10 mouse cellular contexts compared by ENCODE assay signal in genomic region chr7:80828146-80828860, GRCm38 (mm10). TPM values are rescaled to one million over a fixed set of nuclear protein-coding genes. Genes with fewer than 3 reads are reported as not detected.
DNase-seq lines count a peak whose midpoint lies in the region; ATAC-seq and TF ChIP-seq lines count a peak whose summit lies in the region.
"Had no signal": no experiment of that assay in that cellular context is flagged by ENCODE, and none has a peak within 500 bp of the region (broad histone marks: within the 10 kb centered on the region; RNA-seq: fewer than 3 reads in every experiment).

No protein-coding gene starts in this region.

- H3K4me2 ChIP-seq in forebrain, embryonic 16.5 days (ENCODE audit: low read length), result no peak overlapping the region
- H3K4me2 ChIP-seq: liver, embryonic 13.5 days had no signal

- no peak for TF ChIP-seq CTCF in thymus, adult 2 months (IDR thresholded peaks at IDR 0.05; ENCODE audit: borderline replicate concordance, control insufficient read depth, extremely low read depth, insufficient read depth, low read length, poor library complexity)

- 55% methylated on average over 18 of the region's 18 CpGs for WGBS in thymus, adult 2 months
- 69% methylated on average over 18 of the region's 18 CpGs for WGBS in forebrain, embryonic 16.5 days

- no peak overlapping the region for H3K4me3 ChIP-seq in thymus, adult 2 months (ENCODE audit: control insufficient read depth, insufficient read depth, low read length)
- no peak overlapping the region for H3K4me3 ChIP-seq in forebrain, embryonic 16.5 days (replicated peaks; ENCODE audit: low read length)
- H3K4me3 ChIP-seq: heart, adult 2 months; liver, embryonic 13.5 days had no signal

- H3K27me3 ChIP-seq in thymus, adult 2 months (ENCODE audit: control insufficient read depth, insufficient read depth, low read length), result no peaks in the 10 kb centered on the region
- no peaks in the 10 kb centered on the region for H3K27me3 ChIP-seq in forebrain, embryonic 16.5 days (replicated peaks; ENCODE audit: control insufficient read depth, insufficient read depth, low read length)
- H3K27me3 ChIP-seq: liver, embryonic 13.5 days had no signal

- peak; percentile 32 to 41 for DNase-seq in layer of hippocampus, adult 18-20 months (ENCODE audit: low spot score in 2 of 2)
- DNase-seq in layer of hippocampus, adult 9-10 months (ENCODE audit: low spot score), result no peak
- peak; percentile 93 for DNase-seq in NIH3T3 (ENCODE audit: low read depth)
- peak; percentile 43 for DNase-seq in heart, postnatal 4 days
- peak; percentile 58 for DNase-seq in thymus, adult 2 months
- DNase-seq in urinary bladder, postnatal 10 days (ENCODE audit: low spot score), result no peak
- DNase-seq in right cerebral cortex, postnatal 25 days, result no peak
- DNase-seq: liver, embryonic 13.5 days had no signal

- ATAC-seq in forebrain, embryonic 16.5 days, result no peak

- peaks cover 28% of the 10 kb centered on the region for H3K4me1 ChIP-seq in thymus, adult 2 months (replicated peaks; ENCODE audit: control insufficient read depth, insufficient read depth, low read length)
- peaks cover 3% of the 10 kb centered on the region for H3K4me1 ChIP-seq in forebrain, embryonic 16.5 days (replicated peaks; ENCODE audit: control insufficient read depth, insufficient read depth, low read length)

- no peaks in the 10 kb centered on the region for H3K9me3 ChIP-seq in forebrain, embryonic 16.5 days (ENCODE audit: control insufficient read depth, low read length)
- H3K9me3 ChIP-seq: liver, embryonic 13.5 days had no signal

- H3K27ac ChIP-seq in thymus, adult 2 months (ENCODE audit: control insufficient read depth, insufficient read depth, low read length), result no peak overlapping the region
- H3K27ac ChIP-seq in forebrain, embryonic 16.5 days (ENCODE audit: low read length), result no peak overlapping the region
- H3K27ac ChIP-seq: heart, adult 2 months; liver, embryonic 13.5 days had no signal

- no peak for TF ChIP-seq POLR2A in thymus, adult 2 months (IDR thresholded peaks at IDR 0.05; ENCODE audit: control insufficient read depth, extremely low read depth, insufficient read depth, low read length, poor library complexity)

- H3K36me3 ChIP-seq in thymus, adult 2 months (ENCODE audit: control insufficient read depth, insufficient read depth, low read length), result no peaks in the 10 kb centered on the region
- no peaks in the 10 kb centered on the region for H3K36me3 ChIP-seq in forebrain, embryonic 16.5 days (ENCODE audit: control insufficient read depth, insufficient read depth)
- H3K36me3 ChIP-seq: liver, embryonic 13.5 days had no signal

- no peak overlapping the region for H3K9ac ChIP-seq in forebrain, embryonic 16.5 days (replicated peaks; ENCODE audit: low read depth, low read length)
- H3K9ac ChIP-seq: liver, embryonic 13.5 days had no signal

RNA-seq across cellular contexts. Expression of gene Iqgap1, which starts 2.5 kb away (rescaled TPM):
- total RNA-seq in layer of hippocampus, adult 18-20 months (2021), result 10 to 100 TPM; 18.1 TPM
- 10 to 100 TPM; 77.6 to 84.1 TPM for total RNA-seq in heart, postnatal 4 days (2021)
- polyA plus RNA-seq in thymus, adult 2 months (2012; rRNA removed), result 112 and 119 TPM in 2 replicates
- polyA plus RNA-seq in forebrain, embryonic 16.5 days (2015; fragmentation: Nextera tagmentation; extraction: Ambion mirVana), result 24.5 and 25.9 TPM in 2 replicates

RNA-seq across cellular contexts. Expression of gene Zscan2, which starts 32.4 kb away (rescaled TPM):
- total RNA-seq in layer of hippocampus, adult 18-20 months (2021), result 10 to 100 TPM; 14.7 to 16.3 TPM
- 1 to 10 TPM; 8.4 to 9.0 TPM for total RNA-seq in heart, postnatal 4 days (2021)
- polyA plus RNA-seq in thymus, adult 2 months (2012; rRNA removed), result 25.5 and 26.2 TPM in 2 replicates
- 5.7 and 5.9 TPM in 2 replicates for polyA plus RNA-seq in forebrain, embryonic 16.5 days (2015; fragmentation: Nextera tagmentation; extraction: Ambion mirVana)

Comparison
In these comparisons a context has a peak if more than half of its experiments do, and no peak if none do; other contexts are left out.
1. DNase-seq: peak in layer of hippocampus, adult 18-20 months (2 of 2), NIH3T3 (single experiment), heart, postnatal 4 days (single experiment) and thymus, adult 2 months (single experiment); none in layer of hippocampus, adult 9-10 months (single experiment), urinary bladder, postnatal 10 days (single experiment) and right cerebral cortex, postnatal 25 days (single experiment).
2. RNA of gene Iqgap1, which starts 2.5 kb away (total RNA-seq): 77.6 to 84.1 TPM in heart, postnatal 4 days; 18.1 TPM in layer of hippocampus, adult 18-20 months; every median in the first group is over 4 times any median in the second.